Mouse (Mus musculus) liver, embryonic 14.5 days (tissue): ENCODE results near the gene Ear10. TPM values are rescaled to one million over a fixed set of nuclear protein-coding genes. Genes with fewer than 3 reads are reported as not detected.
A peak's percentile ranks its signal among the peaks of the same experiment; 100 is the strongest.
"Not testable (repeated sequence)": the region's sequence is repeated elsewhere in the genome, so short reads cannot be mapped to it uniquely, and the experiment has no call there.

Source experiments
- ATAC-seq: fragments of 200-750 bp; cut with Nextera tagmentation; 2 replicates; pipeline ENCODE4 v1.8.0; 2017; ENCODE audit warnings: moderate number of reproducible peaks, mild to moderate bottlenecking, moderate library complexity; ENCODE audit not compliant: insufficient read depth
- DNase-seq, 3 experiments: peaks; one replicate each; pipeline ENCODE4 v3.0.0-alpha.2; 2012 to 2013; ENCODE audit warnings: low read depth in 3 of 3, low spot score in 3 of 3
- H3K27ac ChIP-seq: fragments of 300-500 bp; sonication (generic); 2 replicates; pipeline ENCODE4 v1.5.1; 2014; ENCODE audit warnings: moderate library complexity, mild to moderate bottlenecking, control low read depth, inconsistent platforms
- H3K27me3 ChIP-seq: fragments of 300-500 bp; sonication (generic); 2 replicates; pipeline ENCODE4 v1.6.1; 2014; ENCODE audit warnings: mild to moderate bottlenecking, low read length, moderate library complexity; ENCODE audit not compliant: control insufficient read depth, insufficient read depth
- H3K36me3 ChIP-seq: fragments of 300-500 bp; sonication (generic); replicated peaks from 2 replicates; pipeline ENCODE4 v1.6.1; 2014; ENCODE audit warnings: low read depth; ENCODE audit not compliant: control insufficient read depth, insufficient read depth
- H3K4me1 ChIP-seq, 2 experiments: fragments of 200-500 bp in 1 of 2; fragments of 300-500 bp in 1 of 2; sonication (generic) in 1 of 2; replicated peaks; 2 replicates each; pipeline ENCODE4 v1.6.1; 2012 to 2014; ENCODE audit warnings: antibody characterized with exemption in 1 of 2, inconsistent platforms in 1 of 2, low read length in 1 of 2; ENCODE audit not compliant: control insufficient read depth in 2 of 2, insufficient read depth in 2 of 2
- H3K4me2 ChIP-seq: fragments of 300-500 bp; sonication (generic); 2 replicates; pipeline ENCODE4 v1.6.1; 2014; ENCODE audit warnings: low read depth, mild to moderate bottlenecking, control low read depth, moderate library complexity
- H3K4me3 ChIP-seq, 2 experiments: fragments of 200-500 bp in 1 of 2; fragments of 300-500 bp in 1 of 2; sonication (generic) in 1 of 2; 2 replicates each; pipeline ENCODE4 v1.5.1; 2012 to 2014; ENCODE audit warnings: low read depth in 2 of 2, low read length in 2 of 2, mild to moderate bottlenecking in 2 of 2, control low read depth in 1 of 2, inconsistent platforms in 1 of 2, moderate library complexity in 1 of 2; ENCODE audit not compliant: insufficient read depth in 1 of 2
- H3K9ac ChIP-seq: fragments of 300-500 bp; sonication (generic); replicated peaks from 2 replicates; pipeline ENCODE4 v1.6.1; 2014; ENCODE audit warnings: mild to moderate bottlenecking, control low read depth, moderate library complexity
- H3K9me3 ChIP-seq: fragments of 300-500 bp; sonication (generic); 2 replicates; pipeline ENCODE4 v1.6.1; 2016; ENCODE audit warnings: low read length, mixed read lengths; ENCODE audit not compliant: control insufficient read depth
- CTCF ChIP-seq: IDR thresholded peaks from 2 replicates; pipeline ENCODE4 v1.5.1; 2016; ENCODE audit warnings: antibody characterized with exemption, low read depth, control low read depth
- EP300 ChIP-seq: IDR thresholded peaks from 2 replicates; pipeline ENCODE4 v1.6.1; 2016; ENCODE audit warnings: antibody characterized with exemption, low read depth
- whole genome bisulfite sequencing: fragments of 180-500 bp; shearing (Covaris S2); extraction: QIAGEN DNeasy Blood & Tissue Kit; methylation state at CpG from one replicate; pipeline ENCODE4 v1.1.7; 2014; ENCODE audit not compliant: insufficient replicate concordance; 5-methylcytosine and 5-hydroxymethylcytosine counted together
- polyA plus RNA-seq, 2 experiments: library from polyadenylated mRNA; depleted of rRNA in 1 of 2; stranded (reverse) in 1 of 2; unstranded in 1 of 2; fragments of >200 nt; fragmentation: Nextera tagmentation in 1 of 2; extraction: Ambion mirVana in 1 of 2; gene quantifications; 2 replicates each; pipeline versions ENCODE4 v1.2.1 to v1.2.3; 2012 to 2014

Gene Ear10
- polyA plus RNA-seq, 2 experiments: not detected

GRCm38 (mm10) chr14:43925404-43925950 lies 2.1 kb upstream of the Ear10 start:
- peak overlapping the region; percentile 82 for H3K9ac ChIP-seq
- not testable (repeated sequence) for H3K9me3 ChIP-seq, H3K27me3 ChIP-seq, H3K36me3 ChIP-seq, H3K4me1 ChIP-seq
- WGBS: 2% methylated on average over 21 of the region's 21 CpGs
- peak overlapping the region; percentile 67 for H3K4me2 ChIP-seq
- H3K4me3 ChIP-seq: peak overlapping the region; percentile 66 to 98
- peak overlapping the region; percentile 71 for H3K27ac ChIP-seq
- TF ChIP-seq EP300: 0 out of 2 replicates have a peak, but pooled peaks have one; percentile 12
- DNase-seq (peak in 1 of 3 experiments; percentile 27), ATAC-seq (peak; percentile 80)

GRCm38 (mm10) chr14:43924688-43925403 lies 1.5 kb upstream of the Ear10 start, which contains the start of gene Gm8113:
Gene Gm8113, plus strand, starts transcription at chr14:43925390.
- peak; percentile 48 to 60 (median 53) for DNase-seq
- not testable (repeated sequence) for H3K36me3 ChIP-seq, H3K27me3 ChIP-seq, H3K9me3 ChIP-seq, H3K4me1 ChIP-seq
- Histone ChIP-seq H3K4me3 (peak within 1 kb of the TSS; percentile 66 to 98), H3K9ac (peak within 1 kb of the TSS; percentile 82), H3K27ac (peak within 1 kb of the TSS; percentile 71), H3K4me2 (peak within 1 kb of the TSS; percentile 67)
- ATAC-seq: peak; percentile 94
- peak; percentile 94 for TF ChIP-seq CTCF
- WGBS: 9% methylated on average over 10 of the region's 10 CpGs

- not testable (repeated sequence) for H3K27me3 ChIP-seq, H3K9ac ChIP-seq, H3K4me3 ChIP-seq, DNase-seq, ATAC-seq, H3K4me2 ChIP-seq, H3K27ac ChIP-seq, H3K36me3 ChIP-seq, H3K9me3 ChIP-seq, H3K4me1 ChIP-seq
Observed at GRCm38 (mm10) chr14:43918214-43918613, 5.1 kb downstream of the Ear10 start.

- H3K4me3 ChIP-seq, DNase-seq, H3K9ac ChIP-seq, H3K36me3 ChIP-seq, H3K9me3 ChIP-seq, ATAC-seq, H3K4me2 ChIP-seq, H3K27ac ChIP-seq, H3K27me3 ChIP-seq, H3K4me1 ChIP-seq: not testable (repeated sequence)
- 67% methylated on average over 3 of the region's 3 CpGs for WGBS
Observed at GRCm38 (mm10) chr14:43898577-43898976, 24.8 kb downstream of the Ear10 start.

- not testable (repeated sequence) for H3K4me2 ChIP-seq, H3K27ac ChIP-seq, DNase-seq, H3K36me3 ChIP-seq, ATAC-seq, H3K4me3 ChIP-seq, H3K9ac ChIP-seq, H3K27me3 ChIP-seq, H3K4me1 ChIP-seq, H3K9me3 ChIP-seq
- 29% methylated on average over 1 of the region's 2 CpGs for WGBS
Observed at GRCm38 (mm10) chr14:43895357-43895756, 28.0 kb downstream of the Ear10 start.

GRCm38 (mm10) chr14:43891288-43891687 lies 32.1 kb downstream of the Ear10 start:
- not testable (repeated sequence) for H3K36me3 ChIP-seq, ATAC-seq, H3K9ac ChIP-seq, DNase-seq, H3K4me1 ChIP-seq, H3K27me3 ChIP-seq, H3K4me2 ChIP-seq, H3K27ac ChIP-seq, H3K4me3 ChIP-seq, H3K9me3 ChIP-seq
- WGBS: no CpG with 5 or more reads among the region's 1 CpGs

GRCm38 (mm10) chr14:43886235-43886634 lies 37.1 kb downstream of the Ear10 start:
- H3K9ac ChIP-seq, H3K4me1 ChIP-seq, ATAC-seq, H3K27me3 ChIP-seq, H3K36me3 ChIP-seq, H3K4me2 ChIP-seq, H3K27ac ChIP-seq, H3K4me3 ChIP-seq, DNase-seq, H3K9me3 ChIP-seq: not testable (repeated sequence)
- 21% methylated on average over 1 of the region's 1 CpGs for WGBS
